Mouse (Mus musculus) layer of hippocampus, adult 8-10 months (tissue): Measurements from ENCODE around the gene Cyp2j6. TPM values are rescaled to one million over a fixed set of nuclear protein-coding genes. Genes with fewer than 3 reads are reported as not detected.
"Not testable (repeated sequence)": the region's sequence is repeated elsewhere in the genome, so short reads cannot be mapped to it uniquely, and the experiment has no call there.

Experiments used
- DNase-seq, 2 experiments: peaks; one replicate each; pipeline ENCODE4 v3.0.0; 2022; ENCODE audit warnings: low spot score in 2 of 2
- total RNA-seq, 4 experiments: library from RNA; stranded (reverse); gene quantifications; 2 replicates each; pipeline ENCODE4 v1.2.4; 2022

Gene Cyp2j6
- total RNA-seq: 10 to 100 TPM; 16.0 to 18.2 (median 16.4) TPM

DNA sequence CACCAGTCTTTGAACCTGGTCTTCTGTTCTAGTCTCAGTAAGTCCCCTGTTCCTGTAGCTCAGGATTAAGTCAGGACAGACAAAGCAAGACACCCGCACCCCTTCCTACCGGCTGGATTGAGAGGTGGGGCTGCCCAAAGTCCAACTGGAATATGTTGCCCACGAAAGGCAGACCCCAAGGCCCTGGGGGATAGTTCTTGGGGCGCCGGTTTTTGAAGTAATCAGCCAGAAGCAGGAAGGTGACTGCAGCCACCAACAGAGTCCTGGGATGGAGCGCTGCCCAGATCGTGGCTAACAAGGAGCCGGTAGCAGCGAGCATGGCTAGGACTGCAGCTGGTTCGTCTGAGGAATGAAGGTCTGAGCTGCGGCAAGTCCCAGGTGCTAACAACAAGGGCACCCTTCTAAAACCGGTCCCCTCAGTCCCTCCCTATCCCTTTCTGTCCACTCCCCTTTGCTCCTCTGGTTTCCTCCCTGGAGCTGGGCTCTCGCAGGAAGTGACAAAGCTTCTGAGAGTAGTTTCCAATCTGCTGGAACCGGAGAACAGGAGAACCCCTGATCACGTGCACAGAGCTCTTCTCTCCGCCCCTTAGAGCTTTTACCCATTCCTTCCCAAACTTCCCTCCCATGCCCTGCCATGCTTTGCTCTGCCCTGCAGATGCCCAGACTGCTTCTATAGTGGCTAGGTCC lies at the start of gene Cyp2j6:
TSS of gene Cyp2j6 (minus strand) at position 529 of the 687 bp plus-strand sequence.
- DNase-seq: peak; percentile 21 to 44

GRCm38 (mm10) chr4:96591791-96592150 lies 38.3 kb upstream of the Cyp2j6 start:
- DNase-seq: peak; percentile 52 to 81

DNA sequence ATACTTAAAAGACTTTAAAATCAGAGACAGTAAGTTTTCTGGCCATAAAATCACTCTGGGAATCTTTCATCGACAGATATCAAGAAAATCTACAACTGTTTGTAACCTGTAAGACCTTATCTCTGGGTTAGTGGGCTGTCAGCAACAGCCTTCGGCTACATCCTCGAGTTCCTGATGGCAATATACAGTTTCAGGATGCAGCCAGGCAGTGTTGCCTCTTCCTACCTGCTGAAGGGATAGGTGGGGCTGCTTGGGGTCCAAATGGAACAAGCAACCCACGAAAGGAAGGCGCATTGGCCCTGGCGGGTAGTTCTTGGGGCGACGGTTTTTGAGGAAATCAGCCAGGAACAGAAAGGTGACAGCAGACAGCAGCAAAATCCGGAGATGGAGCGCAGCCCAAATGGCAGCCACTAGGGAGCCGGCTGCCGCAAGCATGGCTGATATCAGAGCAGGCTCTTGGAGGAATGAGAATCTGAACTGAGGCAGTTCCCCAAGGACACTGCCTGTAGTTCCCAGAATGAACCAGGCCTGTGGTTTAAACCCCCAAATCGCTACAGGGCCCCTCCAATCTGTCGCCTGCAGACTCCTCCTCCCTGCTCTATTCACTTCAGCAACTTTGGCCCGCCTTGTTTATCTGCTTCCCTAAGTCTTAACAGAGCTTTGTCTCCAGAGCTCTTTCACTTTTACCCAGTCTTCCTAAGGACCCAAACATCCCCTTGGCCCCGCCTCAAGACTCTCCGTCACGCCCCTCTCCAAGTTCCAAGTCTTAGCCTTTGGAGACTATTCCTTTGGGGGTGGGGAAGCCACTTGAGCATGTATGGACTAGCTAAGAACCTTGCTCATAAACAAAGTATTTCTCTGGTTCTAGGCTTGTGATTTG lies 37.7 kb upstream of the Cyp2j6 start, which contains the start of gene Cyp2j9:
TSS of gene Cyp2j9 (minus strand) at position 668 of the 880 bp plus-strand sequence.
- DNase-seq: peak in 1 of 2 experiments; percentile 57

DNA sequence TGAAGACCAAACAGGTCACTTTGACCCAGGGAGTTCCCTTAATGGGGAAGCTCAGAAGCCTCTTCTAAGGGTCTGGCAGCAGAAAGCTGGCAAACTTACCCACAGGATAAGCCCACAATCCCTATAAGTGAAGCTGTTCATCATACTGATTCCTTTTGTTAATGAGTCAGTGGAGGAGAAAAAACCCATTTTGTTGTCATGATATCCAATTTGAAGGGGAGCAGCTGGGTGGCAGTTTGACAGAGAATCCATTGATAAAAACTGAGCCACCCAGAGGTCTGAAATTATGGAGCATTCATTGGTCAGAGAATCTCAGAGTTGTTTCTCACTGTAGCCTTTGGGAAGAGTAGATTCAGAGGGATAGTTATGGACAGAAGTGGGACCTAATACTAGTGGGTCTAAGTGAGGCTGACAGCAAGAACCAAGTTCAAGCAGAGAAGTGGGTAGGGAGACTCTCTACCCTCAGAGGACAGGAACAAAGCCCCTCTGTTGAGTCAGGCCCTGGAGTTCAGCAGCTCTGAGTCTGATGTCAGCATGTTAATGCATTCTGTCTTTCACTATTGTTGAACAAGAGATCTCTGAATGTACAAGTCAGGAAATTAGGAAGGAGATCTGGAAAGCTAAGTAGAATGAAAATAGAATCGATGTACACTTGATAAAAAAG lies 28.1 kb upstream of the Cyp2j6 start:
- peak in 1 of 2 experiments; percentile 10 for DNase-seq

DNA sequence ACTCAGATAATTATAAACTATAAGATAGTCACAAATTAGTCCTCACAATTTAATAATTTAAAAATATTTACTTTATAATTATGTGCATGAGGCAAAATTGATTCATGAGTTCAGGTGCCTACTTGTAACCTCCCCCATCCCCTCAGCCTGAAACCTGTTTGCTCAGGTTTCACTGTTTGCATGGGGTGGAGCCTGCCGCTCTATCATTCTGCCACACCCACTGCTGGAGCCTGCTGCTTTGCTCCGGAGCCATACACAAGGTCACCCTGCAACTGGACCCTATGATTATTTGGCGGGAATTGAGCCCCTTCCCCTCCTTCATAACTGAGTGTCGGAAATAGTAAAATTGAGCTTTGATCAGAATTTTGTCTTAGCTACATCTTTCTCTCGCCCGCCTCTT lies 26.9 kb upstream of the Cyp2j6 start:
- not testable (repeated sequence) for DNase-seq

DNA sequence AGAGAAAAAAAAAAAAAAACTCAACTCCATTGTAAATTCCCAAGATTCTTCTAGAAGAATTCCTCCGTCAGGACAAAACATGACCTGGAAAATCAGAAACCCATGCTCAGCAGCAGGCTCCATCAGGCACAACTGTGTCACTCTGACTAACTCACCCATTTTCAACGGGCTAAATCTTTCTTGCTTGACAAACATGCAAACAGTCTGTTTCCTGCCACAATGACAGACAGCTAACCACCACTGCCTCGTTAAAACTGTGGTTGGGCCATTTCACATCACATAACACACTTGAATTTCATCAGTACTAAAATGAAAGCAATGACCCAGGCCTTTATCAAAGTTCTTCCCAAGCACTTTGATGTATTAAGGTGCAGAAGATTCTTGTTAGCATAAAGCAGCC lies 16.0 kb upstream of the Cyp2j6 start:
- DNase-seq: no peak

DNA sequence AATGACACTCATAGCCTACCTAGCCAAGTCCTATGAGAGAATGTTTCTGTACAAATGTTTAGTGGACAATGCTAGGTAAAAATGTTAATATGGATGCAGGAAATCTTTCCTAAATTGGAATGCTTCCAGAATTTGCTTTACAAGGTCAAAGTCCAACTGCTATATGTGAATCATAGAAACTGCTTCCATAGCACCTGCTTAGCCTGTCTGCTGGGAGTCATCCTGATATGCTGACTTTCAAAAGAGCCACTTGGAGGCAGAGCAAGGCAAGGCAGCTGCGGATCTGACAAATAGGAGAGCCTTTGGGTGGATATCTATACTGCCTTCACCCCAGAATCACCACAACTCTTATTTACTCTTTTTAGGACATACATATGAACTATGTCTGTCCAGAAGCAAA lies 14.5 kb upstream of the Cyp2j6 start:
- DNase-seq: no peak

DNA sequence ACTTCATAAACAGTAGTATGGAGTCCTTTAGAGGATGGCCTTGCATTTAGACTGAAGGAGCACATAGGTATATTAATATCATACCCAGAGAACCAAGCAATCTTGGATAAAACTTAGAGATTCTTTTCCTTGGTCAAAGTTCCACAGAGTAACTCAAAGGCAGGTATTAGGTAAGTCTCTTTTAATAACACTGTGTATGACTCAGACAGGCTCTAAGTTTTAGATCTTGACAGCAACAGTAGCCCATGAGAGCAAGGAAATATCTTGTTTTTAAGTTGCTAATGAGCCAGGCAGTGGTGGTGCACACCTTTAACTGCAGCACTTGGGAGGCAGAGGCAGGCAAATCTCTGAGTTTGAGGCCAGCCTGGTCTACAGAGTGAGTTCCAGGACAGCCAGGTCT lies 12.3 kb upstream of the Cyp2j6 start:
- DNase-seq: no peak

GRCm38 (mm10) chr4:96560464-96560863 lies 7.0 kb upstream of the Cyp2j6 start:
- DNase-seq: no peak

DNA sequence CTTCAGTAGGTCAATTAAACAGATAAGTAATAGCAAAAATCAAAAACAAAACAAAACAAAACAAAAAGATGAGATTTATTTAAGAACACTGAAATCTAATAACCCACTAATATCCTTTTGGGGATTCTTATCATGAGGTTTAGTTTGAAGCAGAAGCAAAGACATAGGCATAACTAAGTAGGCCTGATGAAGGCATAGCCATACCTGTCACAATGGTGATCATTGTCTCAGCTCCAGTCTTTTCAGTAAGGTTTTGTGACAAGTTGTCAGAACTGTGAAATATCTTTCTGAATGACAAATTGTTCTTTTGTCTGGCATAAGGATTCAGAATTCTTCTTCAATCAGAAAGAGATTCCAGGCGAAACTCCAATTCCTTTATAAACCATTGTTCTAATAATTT lies 6.3 kb upstream of the Cyp2j6 start:
- DNase-seq: no peak

- DNase-seq: no peak
Measured at GRCm38 (mm10) chr4:96551619-96552018, 1.8 kb downstream of the Cyp2j6 start.

DNA sequence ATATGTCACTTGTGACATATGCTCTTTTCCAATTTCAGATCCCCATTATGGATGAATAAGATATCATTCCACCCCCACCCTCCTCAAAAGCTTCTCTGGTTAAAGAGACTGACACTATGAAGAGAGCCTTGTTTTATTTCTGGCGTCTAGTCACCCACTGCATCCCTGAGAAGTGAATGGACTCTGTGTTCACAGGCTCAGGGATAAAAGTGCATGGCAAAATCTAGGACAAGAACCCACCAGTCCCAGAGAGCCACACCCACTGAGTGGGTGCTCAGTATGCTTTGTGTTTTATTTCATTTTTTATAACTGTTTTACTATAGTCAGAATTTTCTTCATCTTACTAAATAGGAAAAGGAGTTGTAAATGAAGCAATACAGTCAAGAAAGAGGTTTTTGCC lies 7.5 kb downstream of the Cyp2j6 start:
- DNase-seq: peak in 1 of 2 experiments; percentile 9

- peak in 1 of 2 experiments; percentile 7 for DNase-seq
Measured at GRCm38 (mm10) chr4:96525772-96526171, 27.7 kb downstream of the Cyp2j6 start.

- no peak for DNase-seq
Measured at GRCm38 (mm10) chr4:96522256-96522655, 31.2 kb downstream of the Cyp2j6 start.

GRCm38 (mm10) chr4:96510083-96510482 lies 43.4 kb downstream of the Cyp2j6 start:
- no peak for DNase-seq

- no peak for DNase-seq
Measured at GRCm38 (mm10) chr4:96507286-96507685, 46.2 kb downstream of the Cyp2j6 start, which contains the start of gene Cyp2j8. TSS of gene Cyp2j8 (minus strand) at chr4:96507386.

Other genes with a start within 250 kb of the Cyp2j6 start
- gene Cyp2j11, start 205.0 kb downstream of the Cyp2j6 start, total RNA-seq: under 1 TPM in 3 of 4 experiments, not detected in 1; 0.20 to 0.70 (median 0.24) TPM
- not detected for gene Cyp2j8, start 46.3 kb downstream of the Cyp2j6 start, total RNA-seq
- gene Cyp2j9, start 37.9 kb upstream of the Cyp2j6 start, total RNA-seq: 10 to 100 TPM; 28.5 to 37.9 (median 36.2) TPM
- under 1 TPM in 1 of 4 experiments, not detected in 3; 0.17 TPM for gene Cyp2j5, start 110.5 kb upstream of the Cyp2j6 start, total RNA-seq
- under 1 TPM in 1 of 4 experiments, not detected in 3; 0.38 TPM for gene Gm12695, start 231.5 kb upstream of the Cyp2j6 start, total RNA-seq